Mouse (Mus musculus) brain, embryonic 14.5 days (tissue): ENCODE data around the gene Tmem44. TPM values are rescaled to one million over a fixed set of nuclear protein-coding genes. Genes with fewer than 3 reads are reported as not detected.

Experiments
- DNase-seq: peaks from one replicate; pipeline ENCODE4 v3.0.0-alpha.2; 2011; ENCODE audit warnings: low read depth
- CTCF ChIP-seq: fragments of 200-500 bp; IDR thresholded peaks from 2 replicates; pipeline ENCODE4 v1.5.1; 2012; ENCODE audit warnings: inconsistent platforms, mild to moderate bottlenecking, moderate library complexity, borderline replicate concordance; ENCODE audit not compliant: insufficient read depth, insufficient read length; ENCODE audit errors: extremely low read depth
- POLR2A ChIP-seq: fragments of 200-500 bp; IDR thresholded peaks from 2 replicates; pipeline ENCODE4 v1.6.1; 2012; ENCODE audit warnings: mild to moderate bottlenecking, inconsistent platforms, borderline replicate concordance; ENCODE audit not compliant: poor library complexity, insufficient read depth, insufficient read length, severe bottlenecking; ENCODE audit errors: extremely low read depth
- polyA plus RNA-seq: library from polyadenylated mRNA; depleted of rRNA; stranded (reverse); fragments of >200 nt; gene quantifications from 2 replicates; pipeline ENCODE4 v1.2.3, GENCODE M21; 2012

The Tmem44 gene
- polyA plus RNA-seq, 1 experiment = 124 TPM

DNA sequence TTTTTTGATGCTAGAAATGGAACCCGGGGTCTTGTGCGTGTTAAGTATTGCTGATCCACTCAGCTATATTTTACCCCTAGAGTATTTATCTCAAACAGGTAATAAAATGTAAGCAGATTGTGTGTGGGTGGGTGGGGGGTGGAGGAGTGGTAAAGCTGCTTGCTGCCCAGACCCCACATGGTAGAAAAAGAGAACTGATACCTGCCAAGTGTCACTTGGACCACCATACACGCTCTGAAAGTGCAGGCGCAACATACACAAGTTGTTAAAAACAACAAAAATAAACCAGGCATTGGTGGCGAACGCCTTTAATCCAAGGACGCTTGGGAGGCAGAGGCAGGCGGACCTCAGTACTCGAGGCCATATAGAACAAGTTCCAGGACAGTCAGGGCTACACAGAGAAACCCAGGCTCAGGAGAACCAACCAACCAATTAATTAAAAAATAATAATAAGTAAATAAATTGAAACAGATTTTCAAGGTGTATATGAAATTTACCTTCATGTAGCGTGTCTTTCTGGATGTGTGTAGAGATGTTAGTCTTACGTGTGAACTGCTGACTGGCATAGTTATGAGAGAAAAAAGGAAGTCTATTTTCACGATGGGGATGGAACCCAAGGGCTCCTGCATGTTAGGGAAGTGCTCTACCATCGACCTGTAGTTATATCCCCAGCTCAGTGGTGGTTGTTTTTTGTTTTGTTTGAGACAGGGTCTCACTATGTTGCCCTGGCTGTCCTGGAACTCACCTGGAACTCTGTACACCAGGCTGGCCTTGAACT lies 38.9 kb downstream of the Tmem44 start:
- TF ChIP-seq CTCF = no peak
- TF ChIP-seq POLR2A = no peak
- DNase-seq = no peak

DNA sequence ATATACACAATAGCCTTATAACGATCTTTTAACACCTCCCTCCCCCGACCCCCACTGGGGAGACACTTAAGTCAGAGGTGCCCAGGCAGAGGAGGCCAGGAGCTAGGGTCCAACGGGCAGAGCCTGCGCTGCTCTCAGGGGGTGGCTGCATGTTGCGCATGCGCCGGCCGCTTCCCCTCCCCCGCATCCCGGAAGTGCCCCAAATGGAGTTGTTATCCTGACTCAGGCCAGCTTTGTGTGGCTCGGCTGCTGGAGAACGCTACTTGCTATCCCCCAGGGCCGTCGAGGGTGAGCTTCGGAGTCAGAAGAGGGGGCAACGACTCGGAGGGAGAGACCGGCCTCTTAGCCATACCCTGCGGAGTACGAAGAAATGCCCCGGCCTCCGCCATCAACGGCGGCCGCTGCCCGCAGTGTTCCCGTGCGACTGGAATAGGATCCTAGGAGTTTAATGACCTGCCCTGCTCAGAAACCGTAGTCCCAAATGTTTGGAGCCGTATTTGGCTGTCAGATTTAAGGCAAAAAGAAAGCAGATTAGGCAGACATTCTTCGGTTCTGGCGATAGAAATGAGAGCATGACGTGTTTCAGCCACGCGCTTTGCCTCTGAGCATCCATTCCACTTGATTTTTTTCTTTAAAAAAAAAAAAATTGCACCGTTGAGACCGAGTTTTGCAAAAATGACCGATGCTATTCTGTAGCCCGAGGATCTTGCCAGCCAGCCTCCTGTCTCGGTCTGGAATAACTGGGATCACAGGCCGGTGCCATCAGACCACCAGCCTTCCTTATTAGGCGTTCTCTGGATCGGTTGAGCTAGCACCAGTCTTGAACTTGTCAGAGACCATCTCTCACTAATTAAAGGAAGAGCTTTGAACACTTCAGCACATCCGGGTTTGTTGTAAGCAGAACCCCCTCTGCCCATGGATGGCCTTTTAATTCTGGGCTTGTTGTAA lies 39.9 kb downstream of the Tmem44 start:
- DNase-seq = peak; percentile 95
- TF ChIP-seq CTCF = no peak
- TF ChIP-seq POLR2A = peak; percentile 61; the same call in 1 of the 2 replicates

DNA sequence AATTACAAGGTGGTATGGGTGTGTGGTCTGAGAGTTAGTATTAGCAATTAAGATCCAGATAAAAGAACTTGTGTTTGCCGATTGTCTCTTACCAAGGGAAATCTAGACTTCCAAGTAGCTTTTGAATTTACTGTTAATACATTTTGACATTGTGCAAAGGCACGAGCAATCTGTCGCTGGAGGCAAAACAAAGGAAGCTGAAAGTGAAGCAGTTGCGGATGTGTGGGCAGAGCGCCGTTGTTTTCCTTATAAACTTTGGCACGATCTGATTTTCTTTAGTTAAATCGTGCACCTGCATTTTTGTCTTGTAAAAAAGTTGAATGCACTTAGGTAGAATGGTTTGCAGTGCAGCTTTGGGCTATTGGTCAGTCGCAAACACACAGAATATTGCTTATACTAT lies 40.6 kb downstream of the Tmem44 start:
- no peak for DNase-seq
- no peak for TF ChIP-seq CTCF
- no peak for TF ChIP-seq POLR2A

DNA sequence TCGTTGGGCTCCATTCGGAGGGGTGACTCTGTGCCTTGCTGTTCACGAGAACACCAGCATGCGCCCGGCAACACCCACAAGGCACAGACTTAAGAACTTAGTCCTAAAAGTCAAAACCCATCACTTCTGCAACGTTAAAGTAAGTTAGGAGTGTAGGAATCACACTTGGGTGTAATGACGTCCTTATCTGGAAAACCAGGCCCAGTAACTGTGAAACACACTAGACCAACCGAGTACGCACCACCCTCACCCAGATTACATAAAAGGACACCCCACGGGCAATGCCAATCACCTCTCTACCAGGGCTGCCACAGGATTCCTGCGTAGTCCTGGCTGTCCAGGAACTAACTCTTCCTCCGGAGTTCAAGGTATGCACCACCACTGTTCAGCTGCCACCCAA lies 41.3 kb downstream of the Tmem44 start:
- no peak for TF ChIP-seq CTCF
- no peak for TF ChIP-seq POLR2A
- DNase-seq = no peak

- DNase-seq = no peak
- TF ChIP-seq CTCF (no peak), POLR2A (no peak)
Measured at GRCm38 (mm10) chr16:30508738-30509137, 41.9 kb downstream of the Tmem44 start.

- TF ChIP-seq POLR2A (no peak), CTCF (no peak)
- no peak for DNase-seq
Measured at GRCm38 (mm10) chr16:30507120-30507519, 43.5 kb downstream of the Tmem44 start.

GRCm38 (mm10) chr16:30505311-30506031 lies 45.2 kb downstream of the Tmem44 start:
- no peak for DNase-seq
- TF ChIP-seq POLR2A (no peak), CTCF (no peak)

DNA sequence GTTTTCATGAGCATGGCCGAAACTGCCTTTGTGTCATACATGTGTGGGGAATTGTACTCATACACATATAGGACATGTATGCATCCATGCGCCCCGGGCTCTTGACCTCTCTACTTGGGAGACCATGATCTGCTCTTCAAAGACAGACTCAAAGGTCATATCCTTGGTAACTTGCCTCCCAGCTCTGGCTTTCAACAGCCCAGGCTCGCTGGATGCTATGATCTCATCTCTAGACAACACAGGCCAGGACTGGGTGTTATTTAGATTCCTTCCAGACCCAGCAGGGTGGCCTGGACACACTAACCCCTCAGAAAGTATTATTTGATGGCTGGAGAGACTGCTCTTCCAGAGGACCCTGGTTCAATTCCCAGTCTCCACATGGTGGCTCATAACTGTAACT lies 45.8 kb downstream of the Tmem44 start:
- no peak for DNase-seq

GRCm38 (mm10) chr16:30503958-30504357 lies 46.7 kb downstream of the Tmem44 start:
- TF ChIP-seq POLR2A = no peak
- TF ChIP-seq CTCF = peak; percentile 72
- DNase-seq = peak; percentile 47

More for the DNA sequence above, 45.8 kb downstream of the Tmem44 start:
- TF ChIP-seq POLR2A (no peak), CTCF (no peak)

DNA sequence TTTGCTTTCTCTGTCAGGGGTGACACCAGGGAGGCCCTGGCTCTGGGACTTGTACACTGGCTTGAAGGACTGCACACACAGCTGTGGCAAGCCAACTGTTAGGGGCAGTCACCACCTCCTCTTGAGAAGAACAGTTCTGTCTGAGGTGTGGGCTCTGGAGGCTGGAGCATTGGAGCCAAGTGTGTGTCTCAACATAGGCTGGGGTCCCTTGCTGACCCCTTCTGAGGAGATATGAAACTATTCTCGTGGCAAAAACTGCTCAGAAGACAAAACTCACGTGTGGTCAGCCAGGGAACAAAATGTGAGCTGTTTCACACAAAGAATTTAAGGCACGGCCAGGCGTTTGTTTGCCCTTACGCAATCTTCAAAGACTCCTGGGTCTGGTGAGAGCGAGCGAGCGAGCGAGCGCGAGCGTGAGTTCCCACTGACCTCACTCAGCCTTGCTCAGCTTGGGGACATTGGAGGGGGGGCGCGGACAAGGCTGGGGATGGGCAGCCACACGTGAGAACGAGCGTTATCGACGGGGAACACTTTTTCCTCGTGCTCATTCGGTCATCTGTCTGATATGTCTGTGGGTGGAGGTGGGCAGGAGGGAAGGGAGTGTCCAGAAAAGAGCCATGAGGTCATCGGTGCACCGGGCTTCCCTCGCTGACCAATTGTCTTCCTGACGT lies 48.3 kb downstream of the Tmem44 start:
- DNase-seq = no peak
- TF ChIP-seq CTCF (no peak), POLR2A (no peak)
